Mouse (Mus musculus): ENCODE results near the gene Pdzd2.

DNA sequence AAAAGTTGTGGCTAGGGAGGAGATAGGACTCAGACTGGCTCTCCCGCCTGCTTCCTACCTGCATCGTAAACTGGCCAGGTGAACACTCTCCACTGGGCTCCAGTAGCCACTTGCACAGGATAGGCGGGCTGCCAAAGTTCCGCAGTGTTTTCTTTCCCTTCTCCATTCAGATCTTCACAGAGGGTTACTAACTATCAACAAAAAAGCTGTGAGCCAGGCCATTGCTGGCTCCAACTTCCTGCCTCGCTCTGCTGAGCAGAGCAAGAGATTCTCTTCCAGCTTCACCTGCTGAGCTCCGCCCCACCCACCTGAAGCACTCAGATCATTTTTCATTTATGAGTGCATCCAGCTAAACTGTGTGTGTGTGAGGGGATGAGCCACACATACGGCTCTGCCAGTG, 246.5 kb downstream of the Pdzd2 start:
- TF ChIP-seq CTCF (IDR thresholded peaks at IDR 0.05; ENCODE audit: extremely low read depth, insufficient read depth, low read length) (no peak), POLR2A (IDR thresholded peaks at IDR 0.05; ENCODE audit: extremely low read depth, insufficient read depth, low read length) (no peak)
